Mouse (Mus musculus) forebrain, embryonic 14.5 days (tissue): ENCODE measurements at regions not wholly inside any gene's neighbourhood (a gene's known extent, or its start where the extent isn't known, plus 50 kb on each side); places are given as distances from the start of the nearest gene placed in this dataset.

ENCODE experiments used
- ATAC-seq: fragments of 200-750 bp; cut with Nextera tagmentation; 2 replicates; pipeline ENCODE4 v1.8.0; 2017; ENCODE audit warnings: mild to moderate bottlenecking, moderate library complexity
- DNase-seq: peaks from one replicate; pipeline ENCODE4 v3.0.0-alpha.2; 2015; ENCODE audit warnings: low spot score
- H3K27ac ChIP-seq: fragments of 300-500 bp; sonication (generic); 2 replicates; pipeline ENCODE4 v1.5.1; 2014; ENCODE audit warnings: low read depth, mild to moderate bottlenecking, control low read depth, low read length, moderate library complexity
- H3K27me3 ChIP-seq: fragments of 300-500 bp; sonication (generic); replicated peaks from 2 replicates; pipeline ENCODE4 v1.6.1; 2014; ENCODE audit warnings: low read length, control low read depth, mixed read lengths; ENCODE audit not compliant: control insufficient read depth, insufficient read depth
- H3K36me3 ChIP-seq: fragments of 300-500 bp; sonication (generic); 2 replicates; pipeline ENCODE4 v1.6.1; 2014; ENCODE audit warnings: low read length, control low read depth; ENCODE audit not compliant: control insufficient read depth, insufficient read depth
- H3K4me1 ChIP-seq: fragments of 300-500 bp; sonication (generic); 2 replicates; pipeline ENCODE4 v1.6.1; 2014; ENCODE audit warnings: antibody characterized with exemption, low read length, control low read depth; ENCODE audit not compliant: control insufficient read depth, insufficient read depth
- H3K4me2 ChIP-seq: fragments of 300-500 bp; sonication (generic); 2 replicates; pipeline ENCODE4 v1.6.1; 2014; ENCODE audit warnings: mild to moderate bottlenecking, control low read depth, low read length
- H3K4me3 ChIP-seq: fragments of 300-500 bp; sonication (generic); 2 replicates; pipeline ENCODE4 v1.5.1; 2014; ENCODE audit warnings: low read depth, low read length, control low read depth
- H3K9ac ChIP-seq: fragments of 300-500 bp; sonication (generic); 2 replicates; pipeline ENCODE4 v1.6.1; 2014; ENCODE audit warnings: mild to moderate bottlenecking, low read length, control low read depth, moderate library complexity
- H3K9me3 ChIP-seq: fragments of 300-500 bp; sonication (generic); replicated peaks from 2 replicates; pipeline ENCODE4 v1.6.1; 2016; ENCODE audit warnings: low read length, control low read depth, mixed read lengths; ENCODE audit not compliant: control insufficient read depth
- WGBS: fragments of 180-500 bp; shearing (Covaris S2); extraction: QIAGEN DNeasy Blood & Tissue Kit; methylation state at CpG from one replicate; pipeline ENCODE4 v1.1.7; 2014; 5-methylcytosine and 5-hydroxymethylcytosine counted together

- Histone ChIP-seq H3K27me3 (no peaks in the 10 kb centered on the region), H3K4me1 (no peaks in the 10 kb centered on the region), H3K9me3 (no peaks in the 10 kb centered on the region), H3K4me3 (no peak overlapping the region), H3K36me3 (no peaks in the 10 kb centered on the region), H3K9ac (no peak overlapping the region), H3K27ac (no peak overlapping the region), H3K4me2 (no peak overlapping the region)
- WGBS = 82% methylated on average over 7 of the region's 7 CpGs
- DNase-seq = no peak
- no peak for ATAC-seq
These were observed 183.4 kb upstream of the Cntn6 start for GRCm38 (mm10) chr6:104309166-104309565.

- no peaks in the 10 kb centered on the region for H3K9me3 ChIP-seq
- no peak overlapping the region for H3K4me2 ChIP-seq
- no peaks in the 10 kb centered on the region for H3K36me3 ChIP-seq
- no peaks in the 10 kb centered on the region for H3K4me1 ChIP-seq
- no peak overlapping the region for H3K9ac ChIP-seq
- H3K27me3 ChIP-seq = no peaks in the 10 kb centered on the region
- H3K4me3 ChIP-seq = no peak overlapping the region
- H3K27ac ChIP-seq = no peak overlapping the region
- DNase-seq (peak; percentile 85), ATAC-seq (peak; percentile 97)
- WGBS = 11% methylated on average over 3 of the region's 3 CpGs
These were observed 179.6 kb upstream of the Cntn6 start for GRCm38 (mm10) chr6:104312993-104313392.

GRCm38 (mm10) chr6:104318451-104318850 is 174.1 kb upstream of the Cntn6 start:
- Histone ChIP-seq H3K36me3 (no peaks in the 10 kb centered on the region), H3K4me2 (no peak overlapping the region), H3K9me3 (no peaks in the 10 kb centered on the region), H3K4me3 (no peak overlapping the region), H3K9ac (no peak overlapping the region), H3K4me1 (no peaks in the 10 kb centered on the region), H3K27me3 (no peaks in the 10 kb centered on the region), H3K27ac (no peak overlapping the region)
- ATAC-seq (peak; percentile 20; the same call in 1 of the 2 replicates), DNase-seq (peak; percentile 23)
- WGBS = 74% methylated on average over 4 of the region's 4 CpGs

GRCm38 (mm10) chr6:104322182-104322581 is 170.4 kb upstream of the Cntn6 start:
- Histone ChIP-seq H3K27ac (no peak overlapping the region), H3K9ac (no peak overlapping the region), H3K36me3 (no peaks in the 10 kb centered on the region), H3K27me3 (no peaks in the 10 kb centered on the region), H3K4me2 (no peak overlapping the region), H3K4me3 (no peak overlapping the region), H3K9me3 (no peaks in the 10 kb centered on the region), H3K4me1 (no peaks in the 10 kb centered on the region)
- ATAC-seq (no peak), DNase-seq (no peak)
- 92% methylated on average over 5 of the region's 5 CpGs for WGBS

GRCm38 (mm10) chr6:104339134-104339848 is 153.3 kb upstream of the Cntn6 start:
- 82% methylated on average over 8 of the region's 8 CpGs for WGBS
- no peak overlapping the region for H3K9ac ChIP-seq
- no peaks in the 10 kb centered on the region for H3K27me3 ChIP-seq

GRCm38 (mm10) chr6:104343986-104344385 is 148.6 kb upstream of the Cntn6 start:
- Histone ChIP-seq H3K27me3 (no peaks in the 10 kb centered on the region), H3K4me1 (no peaks in the 10 kb centered on the region; the same call in 1 of the 2 replicates), H3K9me3 (no peaks in the 10 kb centered on the region), H3K36me3 (no peaks in the 10 kb centered on the region), H3K4me3 (no peak overlapping the region), H3K4me2 (no peak overlapping the region), H3K27ac (no peak overlapping the region), H3K9ac (no peak overlapping the region)
- WGBS = 67% methylated on average over 1 of the region's 1 CpGs
- ATAC-seq (no peak), DNase-seq (no peak)

More at GRCm38 (mm10) chr6:104339134-104339848, 153.3 kb upstream of the Cntn6 start:
- no peak overlapping the region for H3K27ac ChIP-seq
- no peak for ATAC-seq
- no peak overlapping the region for H3K4me2 ChIP-seq
- DNase-seq = no peak
- no peaks in the 10 kb centered on the region for H3K9me3 ChIP-seq
- no peaks in the 10 kb centered on the region for H3K36me3 ChIP-seq
- no peak overlapping the region for H3K4me3 ChIP-seq
- H3K4me1 ChIP-seq = no peaks in the 10 kb centered on the region; the same call in 1 of the 2 replicates
